Mouse (Mus musculus) neural tube, embryonic 14.5 days (tissue): ENCODE measurements around the gene Nt5c3b. TPM values are rescaled to one million over a fixed set of nuclear protein-coding genes. Genes with fewer than 3 reads are reported as not detected.

ENCODE experiments used
- ATAC-seq: fragments of 200-750 bp; cut with Nextera tagmentation; 2 replicates; pipeline ENCODE4 v1.8.0; 2017; ENCODE audit warnings: low read depth, mild to moderate bottlenecking, moderate TSS enrichment, moderate library complexity
- H3K27ac ChIP-seq: fragments of 300-500 bp; sonication (generic); 2 replicates; pipeline ENCODE4 v1.5.1; 2014; ENCODE audit warnings: low read depth, mild to moderate bottlenecking, control low read depth, low read length, moderate library complexity, mixed read lengths
- H3K27me3 ChIP-seq: fragments of 300-500 bp; sonication (generic); 2 replicates; pipeline ENCODE4 v1.6.1; 2014; ENCODE audit warnings: low read length; ENCODE audit not compliant: control insufficient read depth, insufficient read depth
- H3K36me3 ChIP-seq: fragments of 300-500 bp; sonication (generic); 2 replicates; pipeline ENCODE4 v1.6.1; 2014; ENCODE audit warnings: low read length, mixed read lengths; ENCODE audit not compliant: control insufficient read depth, insufficient read depth
- H3K4me1 ChIP-seq: fragments of 300-500 bp; sonication (generic); 2 replicates; pipeline ENCODE4 v1.6.1; 2014; ENCODE audit warnings: low read length; ENCODE audit not compliant: control insufficient read depth, insufficient read depth
- H3K4me2 ChIP-seq: fragments of 300-500 bp; sonication (generic); 2 replicates; pipeline ENCODE4 v1.6.1; 2014; ENCODE audit warnings: mild to moderate bottlenecking, low read depth, low read length, control low read depth
- H3K4me3 ChIP-seq: fragments of 300-500 bp; sonication (generic); 2 replicates; pipeline ENCODE4 v1.5.1; 2014; ENCODE audit warnings: low read depth, low read length, control low read depth, mixed read lengths
- H3K9ac ChIP-seq: fragments of 300-500 bp; sonication (generic); replicated peaks from 2 replicates; pipeline ENCODE4 v1.6.1; 2014; ENCODE audit warnings: low read depth, mild to moderate bottlenecking, control low read depth, low read length, mixed read lengths
- H3K9me3 ChIP-seq: fragments of 300-500 bp; sonication (generic); 2 replicates; pipeline ENCODE4 v1.6.1; 2016; ENCODE audit warnings: low read length; ENCODE audit not compliant: control insufficient read depth
- WGBS: fragments of 180-500 bp; shearing (Covaris S2); extraction: QIAGEN DNeasy Blood & Tissue Kit; methylation state at CpG from one replicate; pipeline ENCODE4 v1.1.7; 2014; 5-methylcytosine and 5-hydroxymethylcytosine counted together
- polyA plus RNA-seq: library from polyadenylated mRNA; unstranded; fragments of >200 nt; fragmentation: Nextera tagmentation; extraction: Ambion mirVana; gene quantifications from 2 replicates; pipeline ENCODE4 v1.2.1, GENCODE M21; 2014

Nt5c3b gene
- polyA plus RNA-seq, 1 experiment from 2014 or later = 107 TPM

DNA sequence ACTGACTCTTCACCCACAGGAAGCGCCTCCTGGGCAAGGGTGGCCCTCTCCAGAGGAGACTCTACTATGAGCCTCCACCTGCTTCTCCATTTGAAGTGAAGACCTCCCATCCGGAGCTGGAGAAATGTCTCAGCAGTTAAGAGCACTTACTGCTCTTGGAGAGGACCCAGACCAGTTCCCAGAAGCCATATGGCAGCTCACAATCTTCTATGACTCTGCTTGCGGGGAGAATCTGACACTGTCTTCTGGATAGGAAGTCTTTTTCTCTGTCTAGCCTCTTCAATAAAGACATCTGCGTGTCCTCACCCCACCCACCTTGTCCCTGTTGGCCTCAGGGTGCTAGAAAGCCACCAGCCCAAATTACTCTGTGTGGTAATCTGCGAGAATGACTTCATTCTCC is 48.6 kb downstream of the Nt5c3b start:
- no peak overlapping the region for H3K4me3 ChIP-seq
- ATAC-seq = no peak
- peaks cover 12% of the 10 kb centered on the region for H3K4me1 ChIP-seq
- H3K9me3 ChIP-seq = no peaks in the 10 kb centered on the region
- H3K4me2 ChIP-seq = no peak overlapping the region
- no peaks in the 10 kb centered on the region for H3K27me3 ChIP-seq
- no peaks in the 10 kb centered on the region for H3K36me3 ChIP-seq
- H3K27ac ChIP-seq = no peak overlapping the region
- no peak overlapping the region for H3K9ac ChIP-seq
- WGBS = 84% methylated on average over 5 of the region's 5 CpGs

GRCm38 (mm10) chr11:100391884-100392345 is 49.7 kb downstream of the Nt5c3b start:
- WGBS = 89% methylated on average over 7 of the region's 7 CpGs
- no peaks in the 10 kb centered on the region for H3K9me3 ChIP-seq
- H3K4me3 ChIP-seq = no peak overlapping the region
- H3K27ac ChIP-seq = no peak overlapping the region
- no peaks in the 10 kb centered on the region for H3K36me3 ChIP-seq
- H3K4me1 ChIP-seq = peaks cover 15% of the 10 kb centered on the region
- no peak for ATAC-seq
- H3K4me2 ChIP-seq = no peak overlapping the region
- H3K9ac ChIP-seq = no peak overlapping the region
- H3K27me3 ChIP-seq = no peaks in the 10 kb centered on the region

DNA sequence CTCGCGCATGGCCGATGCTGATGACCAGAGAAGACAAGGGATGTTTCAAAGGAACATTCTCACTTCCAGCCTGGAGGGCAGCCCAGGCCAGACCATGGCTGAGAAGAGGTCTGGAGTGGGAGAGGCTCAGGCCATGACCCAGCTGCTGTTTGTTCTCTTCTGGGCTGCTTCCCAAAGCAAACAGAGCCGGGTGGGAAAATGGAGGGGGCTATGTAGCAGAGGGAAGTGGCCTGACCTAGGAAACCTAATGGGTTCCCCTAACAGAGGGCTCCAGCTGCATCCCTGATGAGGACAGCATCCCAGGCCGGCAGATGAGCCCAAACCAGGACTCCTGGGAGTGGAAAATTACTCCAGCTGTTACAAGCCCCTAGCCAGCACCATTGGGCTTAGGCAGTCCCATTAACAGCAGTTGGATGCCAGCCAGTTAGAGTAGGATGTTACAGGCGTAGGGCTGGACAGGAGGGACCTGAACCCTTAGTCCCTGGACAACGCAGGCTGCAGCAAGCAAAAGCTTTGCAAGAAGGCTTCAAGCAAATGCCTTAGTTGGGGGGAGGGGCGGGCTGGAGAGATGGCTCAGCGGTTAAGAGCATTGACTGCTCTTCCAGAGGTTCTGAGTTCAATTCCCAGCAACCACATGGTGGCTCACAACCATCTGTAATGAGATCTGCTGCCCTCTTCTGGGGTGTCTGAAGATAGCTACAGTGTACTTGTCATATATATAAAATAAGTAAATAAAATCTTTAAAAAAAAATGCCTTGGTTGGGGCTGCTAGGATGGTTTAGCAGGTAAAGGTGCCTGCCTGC is 50.3 kb downstream of the Nt5c3b start:
- peaks cover 15% of the 10 kb centered on the region for H3K4me1 ChIP-seq
- H3K4me3 ChIP-seq = no peak overlapping the region
- 59% methylated on average over 9 of the region's 9 CpGs for WGBS
- no peaks in the 10 kb centered on the region for H3K9me3 ChIP-seq
- no peak overlapping the region; the same call in 1 of the 2 replicates for H3K27ac ChIP-seq
- no peaks in the 10 kb centered on the region for H3K27me3 ChIP-seq
- H3K4me2 ChIP-seq = no peak overlapping the region
- H3K9ac ChIP-seq = no peak overlapping the region
- ATAC-seq = peak; percentile 38; the same call in 1 of the 2 replicates
- no peaks in the 10 kb centered on the region for H3K36me3 ChIP-seq

DNA sequence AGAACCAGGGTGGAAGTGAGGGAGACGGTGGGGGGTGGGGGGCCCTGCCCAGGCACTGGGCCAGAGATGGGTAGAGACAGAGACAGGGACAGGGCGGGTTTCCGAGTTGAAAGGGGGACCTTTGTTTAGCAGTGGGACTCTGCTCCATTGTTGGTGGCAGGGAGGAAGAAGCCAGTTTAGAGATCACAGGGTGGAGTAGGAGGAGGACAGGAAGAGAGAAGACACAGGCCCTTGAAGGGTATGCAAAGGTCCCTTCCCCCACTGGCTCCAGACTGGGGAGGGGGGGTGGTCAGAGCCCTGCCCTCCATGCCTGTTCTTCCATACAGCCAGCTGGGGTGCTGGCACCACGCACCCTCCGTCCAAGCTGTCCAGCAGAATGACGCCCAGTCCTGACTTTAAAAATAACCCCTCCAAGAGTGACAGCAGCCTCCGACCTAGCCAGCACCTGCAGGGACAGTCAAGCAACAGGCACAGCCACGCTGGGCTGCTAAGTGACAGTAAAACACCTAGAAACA is 51.6 kb downstream of the Nt5c3b start:
- H3K36me3 ChIP-seq = no peaks in the 10 kb centered on the region
- H3K27ac ChIP-seq = no peak overlapping the region
- H3K4me1 ChIP-seq = peaks cover 12% of the 10 kb centered on the region; the same call in 1 of the 2 replicates
- no peaks in the 10 kb centered on the region for H3K27me3 ChIP-seq
- no peak for ATAC-seq
- 39% methylated on average over 8 of the region's 8 CpGs for WGBS
- H3K4me2 ChIP-seq = no peak overlapping the region
- no peaks in the 10 kb centered on the region for H3K9me3 ChIP-seq
- no peak overlapping the region for H3K4me3 ChIP-seq
- H3K9ac ChIP-seq = no peak overlapping the region

DNA sequence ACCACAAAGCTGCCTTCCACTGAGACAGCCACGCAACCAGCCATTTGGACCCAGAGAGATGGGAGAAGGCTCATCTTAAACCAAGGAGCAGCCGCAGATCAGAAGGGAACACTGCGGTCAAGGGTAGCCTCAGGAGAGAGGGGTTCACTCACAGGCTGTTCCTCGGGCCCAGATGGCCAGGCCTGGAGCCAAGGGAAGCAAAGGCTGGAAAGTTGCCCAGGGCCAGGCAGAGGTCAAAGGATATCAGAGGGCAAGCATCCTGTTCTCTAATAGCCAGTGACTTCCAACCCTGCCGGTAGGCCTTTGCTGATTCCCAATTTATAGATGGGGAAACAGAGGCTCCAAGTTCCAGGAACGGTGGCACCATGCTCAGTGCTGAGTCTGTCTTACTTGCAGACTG is 53.0 kb downstream of the Nt5c3b start:
- H3K36me3 ChIP-seq = peaks cover 4% of the 10 kb centered on the region; the same call in 1 of the 2 replicates
- H3K27ac ChIP-seq = no peak overlapping the region
- WGBS = 88% methylated on average over 6 of the region's 6 CpGs
- peaks cover 10% of the 10 kb centered on the region; the same call in 1 of the 2 replicates for H3K4me1 ChIP-seq
- ATAC-seq = no peak
- no peak overlapping the region for H3K9ac ChIP-seq
- no peak overlapping the region for H3K4me3 ChIP-seq
- H3K4me2 ChIP-seq = no peak overlapping the region
- H3K27me3 ChIP-seq = no peaks in the 10 kb centered on the region
- no peaks in the 10 kb centered on the region for H3K9me3 ChIP-seq

DNA sequence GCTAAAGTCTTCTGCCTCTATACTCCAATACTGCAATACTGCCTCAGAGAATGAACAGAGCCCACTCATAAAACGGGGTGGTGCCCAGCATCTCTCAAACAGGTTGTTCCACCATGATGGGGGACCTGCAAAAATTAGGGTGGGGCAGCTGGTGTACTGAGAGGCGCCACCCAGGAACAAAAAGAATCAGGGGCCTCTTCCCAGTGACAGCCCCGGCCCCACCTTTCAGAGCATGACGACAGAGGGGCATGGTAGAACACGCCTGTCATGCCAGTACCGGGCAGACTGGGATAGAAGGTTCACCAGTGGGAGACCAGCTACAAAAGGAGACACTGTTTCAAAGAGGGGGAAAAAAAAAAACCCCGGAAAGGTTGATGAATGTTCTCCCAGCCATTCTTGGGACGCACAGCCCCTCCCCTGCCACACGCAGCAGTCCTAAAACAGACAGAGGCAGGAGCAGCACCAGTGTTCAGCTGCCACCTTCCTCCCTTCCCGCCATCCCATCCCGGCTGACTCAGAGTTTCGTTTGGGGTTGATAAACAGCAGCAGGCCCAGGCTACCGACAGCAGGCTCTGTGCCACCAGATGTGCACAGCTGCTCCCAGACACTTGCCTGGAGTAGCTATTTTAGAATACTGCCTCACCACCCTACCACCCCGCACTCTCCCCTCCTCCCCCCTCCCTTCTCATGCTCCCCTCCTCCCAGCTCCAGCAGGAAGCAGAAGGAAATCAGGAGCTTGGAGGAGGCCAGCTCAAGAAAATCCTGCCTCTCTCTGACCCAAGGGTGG is 53.8 kb downstream of the Nt5c3b start:
- Histone ChIP-seq H3K9me3 (no peaks in the 10 kb centered on the region), H3K4me2 (no peak overlapping the region), H3K9ac (no peak overlapping the region), H3K27ac (no peak overlapping the region), H3K27me3 (no peaks in the 10 kb centered on the region), H3K4me1 (peaks cover 10% of the 10 kb centered on the region; the same call in 1 of the 2 replicates), H3K4me3 (no peak overlapping the region), H3K36me3 (peaks cover 10% of the 10 kb centered on the region)
- 39% methylated on average over 14 of the region's 14 CpGs for WGBS
- ATAC-seq = no peak

DNA sequence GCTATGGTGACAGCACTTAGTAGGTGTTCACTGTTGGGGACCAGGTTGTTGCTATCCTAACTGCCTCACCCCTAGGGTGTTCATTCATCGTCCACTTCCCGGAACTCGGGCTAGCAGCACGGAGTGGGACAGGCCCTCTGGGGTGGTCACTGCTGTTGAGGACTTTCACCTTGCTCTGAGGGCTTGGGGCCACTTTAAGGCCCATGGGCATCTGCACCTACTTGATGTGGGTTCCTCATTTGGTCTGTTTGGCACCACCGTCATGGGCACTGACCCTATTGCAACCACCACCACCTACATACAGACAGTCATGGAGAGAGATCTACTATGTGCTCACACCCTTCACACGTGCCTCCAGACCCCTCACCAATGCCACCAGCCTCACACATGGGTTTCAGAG is 54.5 kb downstream of the Nt5c3b start:
- peaks cover 10% of the 10 kb centered on the region for H3K36me3 ChIP-seq
- 83% methylated on average over 6 of the region's 6 CpGs for WGBS
- no peak for ATAC-seq
- peaks cover 10% of the 10 kb centered on the region; the same call in 1 of the 2 replicates for H3K4me1 ChIP-seq
- no peaks in the 10 kb centered on the region for H3K9me3 ChIP-seq
- no peaks in the 10 kb centered on the region for H3K27me3 ChIP-seq
- no peak overlapping the region for H3K4me3 ChIP-seq
- H3K27ac ChIP-seq = no peak overlapping the region
- no peak overlapping the region for H3K4me2 ChIP-seq
- no peak overlapping the region for H3K9ac ChIP-seq

- 64% methylated on average over 5 of the region's 5 CpGs for WGBS
- Histone ChIP-seq H3K9me3 (no peaks in the 10 kb centered on the region), H3K4me2 (no peak overlapping the region), H3K9ac (no peak overlapping the region), H3K4me1 (peaks cover 10% of the 10 kb centered on the region; the same call in 1 of the 2 replicates), H3K36me3 (peaks cover 11% of the 10 kb centered on the region), H3K4me3 (no peak overlapping the region), H3K27me3 (no peaks in the 10 kb centered on the region), H3K27ac (no peak overlapping the region)
- no peak for ATAC-seq
These were observed 55.0 kb downstream of the Nt5c3b start for GRCm38 (mm10) chr11:100386586-100386985.
